Mouse (Mus musculus): ENCODE measurements around the gene Gm20489. TPM values are rescaled to one million over a fixed set of nuclear protein-coding genes. Genes with fewer than 3 reads are reported as not detected.

Gm20489 gene
- polyA plus RNA-seq, 1 experiment from 2014 or later = not detected

- ATAC-seq = no peak
- no peaks in the 10 kb centered on the region for H3K27me3 ChIP-seq (ENCODE audit: insufficient read depth, low read length)
- WGBS (ENCODE audit: insufficient replicate concordance) = 88% methylated on average over 14 of the region's 14 CpGs
- DNase-seq = no peak
- no peak overlapping the region for H3K9ac ChIP-seq (replicated peaks)
- no peak overlapping the region for H3K27ac ChIP-seq (ENCODE audit: low read depth)
- no peak overlapping the region for H3K4me2 ChIP-seq (ENCODE audit: low read depth, low read length)
- no peak overlapping the region for H3K4me3 ChIP-seq (ENCODE audit: low read depth, low read length)
- H3K4me1 ChIP-seq (ENCODE audit: insufficient read depth) = peaks cover 3% of the 10 kb centered on the region; the same call in 1 of the 2 replicates
- no peaks in the 10 kb centered on the region for H3K9me3 ChIP-seq (ENCODE audit: low read length)
- TF ChIP-seq EP300 (IDR thresholded peaks at IDR 0.05; ENCODE audit: low read depth) (no peak), CTCF (IDR thresholded peaks at IDR 0.05; ENCODE audit: low read depth) (no peak)
- H3K36me3 ChIP-seq (replicated peaks; ENCODE audit: insufficient read depth, low read length) = peaks cover 35% of the 10 kb centered on the region
Measured at GRCm38 (mm10) chrX:101285953-101286670, 17.3 kb upstream of the Gm20489 start.

GRCm38 (mm10) chrX:101285534-101285933 is 16.7 kb upstream of the Gm20489 start:
- Histone ChIP-seq H3K9ac (replicated peaks) (no peak overlapping the region), H3K9me3 (ENCODE audit: low read length) (no peaks in the 10 kb centered on the region), H3K4me3 (ENCODE audit: low read depth, low read length) (no peak overlapping the region), H3K27me3 (ENCODE audit: insufficient read depth, low read length) (no peaks in the 10 kb centered on the region), H3K4me2 (ENCODE audit: low read depth, low read length) (no peak overlapping the region), H3K4me1 (ENCODE audit: insufficient read depth) (peaks cover 3% of the 10 kb centered on the region; the same call in 1 of the 2 replicates), H3K27ac (ENCODE audit: low read depth) (no peak overlapping the region), H3K36me3 (replicated peaks; ENCODE audit: insufficient read depth, low read length) (peaks cover 38% of the 10 kb centered on the region)
- peak; percentile 78 for DNase-seq
- 29% methylated on average over 6 of the region's 6 CpGs for WGBS (ENCODE audit: insufficient replicate concordance)
- TF ChIP-seq CTCF (IDR thresholded peaks at IDR 0.05; ENCODE audit: low read depth) (peak; percentile 88), EP300 (IDR thresholded peaks at IDR 0.05; ENCODE audit: low read depth) (no peak)
- peak; percentile 22; the same call in 1 of the 2 replicates for ATAC-seq

- TF ChIP-seq CTCF (IDR thresholded peaks at IDR 0.05; ENCODE audit: low read depth) (no peak), EP300 (IDR thresholded peaks at IDR 0.05; ENCODE audit: low read depth) (no peak)
- no peak overlapping the region for H3K27ac ChIP-seq (ENCODE audit: low read depth)
- H3K27me3 ChIP-seq (ENCODE audit: insufficient read depth, low read length) = no peaks in the 10 kb centered on the region
- H3K4me1 ChIP-seq (ENCODE audit: insufficient read depth) = peaks cover 3% of the 10 kb centered on the region; the same call in 1 of the 2 replicates
- no peaks in the 10 kb centered on the region for H3K9me3 ChIP-seq (ENCODE audit: low read length)
- H3K9ac ChIP-seq (replicated peaks) = no peak overlapping the region
- 86% methylated on average over 6 of the region's 6 CpGs for WGBS (ENCODE audit: insufficient replicate concordance)
- no peak for ATAC-seq
- H3K4me3 ChIP-seq (ENCODE audit: low read depth, low read length) = no peak overlapping the region
- no peak for DNase-seq
- H3K36me3 ChIP-seq (replicated peaks; ENCODE audit: insufficient read depth, low read length) = peaks cover 47% of the 10 kb centered on the region
- H3K4me2 ChIP-seq (ENCODE audit: low read depth, low read length) = no peak overlapping the region
Measured at GRCm38 (mm10) chrX:101282813-101283212, 14.0 kb upstream of the Gm20489 start.

- no peak for TF ChIP-seq CTCF (IDR thresholded peaks at IDR 0.05; ENCODE audit: low read depth)
- no peak for TF ChIP-seq EP300 (IDR thresholded peaks at IDR 0.05; ENCODE audit: low read depth)
- 18% methylated on average over 49 of the region's 54 CpGs for WGBS (ENCODE audit: insufficient replicate concordance)
Measured at GRCm38 (mm10) chrX:101273875-101274738, 5.3 kb upstream of the Gm20489 start, which contains the start of gene Med12. TSS of gene Med12 (plus strand) at chrX:101274030.

GRCm38 (mm10) chrX:101273410-101273809 is 4.6 kb upstream of the Gm20489 start:
- H3K4me3 ChIP-seq (ENCODE audit: low read depth, low read length) = peak overlapping the region; percentile 69
- TF ChIP-seq EP300 (IDR thresholded peaks at IDR 0.05; ENCODE audit: low read depth) (no peak), CTCF (IDR thresholded peaks at IDR 0.05; ENCODE audit: low read depth) (no peak)
- peak overlapping the region; percentile 73 for H3K4me2 ChIP-seq (ENCODE audit: low read depth, low read length)
- 34% methylated on average over 6 of the region's 6 CpGs for WGBS (ENCODE audit: insufficient replicate concordance)
- no peak for ATAC-seq
- H3K36me3 ChIP-seq (replicated peaks; ENCODE audit: insufficient read depth, low read length) = peaks cover 18% of the 10 kb centered on the region
- no peak for DNase-seq
- H3K27ac ChIP-seq (ENCODE audit: low read depth) = 0 out of 2 replicates have a peak overlapping the region, but pooled peaks have one; percentile 7
- H3K9ac ChIP-seq (replicated peaks) = peak overlapping the region; percentile 79
- no peaks in the 10 kb centered on the region for H3K9me3 ChIP-seq (ENCODE audit: low read length)
- no peaks in the 10 kb centered on the region for H3K27me3 ChIP-seq (ENCODE audit: insufficient read depth, low read length)
- no peaks in the 10 kb centered on the region for H3K4me1 ChIP-seq (ENCODE audit: insufficient read depth)

More at GRCm38 (mm10) chrX:101273875-101274738, 5.3 kb upstream of the Gm20489 start, which contains the start of gene Med12:
- ATAC-seq (peak; percentile 100), DNase-seq (peak; percentile 91)
- H3K27ac ChIP-seq (ENCODE audit: low read depth) = peak within 1 kb of the TSS; percentile 69
- peak within 1 kb of the TSS; percentile 69 for H3K4me3 ChIP-seq (ENCODE audit: low read depth, low read length)
- no peaks in the 10 kb centered on the region for H3K4me1 ChIP-seq (ENCODE audit: insufficient read depth)
- no peaks in the 10 kb centered on the region for H3K27me3 ChIP-seq (ENCODE audit: insufficient read depth, low read length)
- peak within 1 kb of the TSS; percentile 73 for H3K4me2 ChIP-seq (ENCODE audit: low read depth, low read length)
- no peaks in the 10 kb centered on the region for H3K9me3 ChIP-seq (ENCODE audit: low read length)
- H3K9ac ChIP-seq (replicated peaks) = peak within 1 kb of the TSS; percentile 79
- H3K36me3 ChIP-seq (replicated peaks; ENCODE audit: insufficient read depth, low read length) = peaks cover 24% of the 10 kb centered on the region
